Mouse (Mus musculus) layer of hippocampus, adult 8-10 months (tissue): ENCODE results near the gene Snx29. TPM values are rescaled to one million over a fixed set of nuclear protein-coding genes. Genes with fewer than 3 reads are reported as not detected.
"Not testable (repeated sequence)": the region's sequence is repeated elsewhere in the genome, so short reads cannot be mapped to it uniquely, and the experiment has no call there.

Experiments used
- DNase-seq, 2 experiments: peaks; one replicate each; pipeline ENCODE4 v3.0.0; 2022; ENCODE audit warnings: low spot score in 2 of 2
- total RNA-seq, 4 experiments: library from RNA; stranded (reverse); gene quantifications; 2 replicates each; pipeline ENCODE4 v1.2.4; 2022

Gene Snx29
- 10 to 100 TPM; 23.8 to 32.9 (median 29.4) TPM for total RNA-seq

DNA sequence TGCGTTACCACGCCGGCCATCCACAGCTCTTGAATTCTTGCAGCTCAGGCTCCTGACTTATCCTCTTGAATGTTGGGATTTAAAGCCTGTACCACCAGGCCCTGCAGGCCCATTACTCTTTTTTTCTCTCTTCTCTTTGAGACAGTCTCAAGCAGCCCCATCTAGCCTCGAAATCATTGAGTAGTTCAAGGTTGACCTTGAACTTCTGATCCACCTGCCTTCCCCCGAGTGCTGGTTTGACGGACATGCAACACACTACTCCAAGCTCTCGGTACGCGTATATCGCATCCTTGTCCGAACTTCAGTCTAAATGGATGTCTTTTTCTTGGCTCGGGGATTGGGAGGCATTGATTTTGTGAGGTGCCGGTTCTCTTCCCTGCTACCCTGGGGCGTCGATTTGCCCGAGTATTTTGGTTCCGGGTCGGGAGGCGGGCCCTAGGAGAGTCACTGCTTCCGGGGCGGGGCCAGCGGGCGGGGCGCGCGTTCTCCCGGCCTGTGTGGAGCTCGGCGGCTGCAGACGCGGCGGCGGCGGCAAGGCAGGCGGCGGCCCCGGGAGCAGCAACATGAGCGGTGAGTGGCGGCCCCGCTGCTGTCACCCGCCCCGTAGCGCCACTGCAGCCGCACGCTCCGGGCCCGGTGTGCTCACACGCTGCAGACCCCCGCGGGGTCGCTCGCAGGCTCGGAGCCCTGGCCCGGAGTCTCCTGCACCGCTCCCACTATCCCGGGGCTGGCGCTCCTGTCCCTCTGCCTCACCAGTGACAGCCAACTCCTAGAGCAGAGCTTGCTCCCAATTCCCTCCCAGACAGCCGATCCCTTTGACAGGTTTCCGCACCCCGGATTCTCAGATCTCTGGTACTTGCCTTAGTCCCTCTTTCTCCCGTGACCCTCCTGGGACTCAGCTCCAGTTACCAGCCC is at the start of gene Snx29:
Gene Snx29, plus strand, starts transcription at position 500 of the 915 bp plus-strand sequence.
- peak; percentile 94 to 96 for DNase-seq

DNA sequence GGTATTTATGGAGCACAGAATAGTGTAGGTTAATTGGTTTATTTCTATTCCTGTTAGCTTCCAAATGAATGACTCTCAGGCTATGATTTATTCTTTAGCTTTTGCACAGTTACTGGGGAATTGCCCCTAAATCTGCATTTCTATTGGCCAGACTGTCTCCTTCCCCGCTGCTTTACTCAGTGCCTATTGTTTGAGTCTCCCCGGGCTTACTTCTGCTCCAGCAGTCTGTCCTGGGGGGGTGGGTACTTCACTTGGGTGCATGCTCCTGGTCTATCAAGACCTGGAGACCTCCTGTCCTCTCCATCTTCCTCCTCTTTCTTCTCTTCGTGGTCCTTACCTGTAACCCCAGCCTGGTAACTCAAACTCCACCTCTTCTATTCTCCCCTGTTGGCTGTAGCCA is 45.8 kb upstream of the Snx29 start:
- no peak for DNase-seq

GRCm38 (mm10) chr16:11278778-11279177 is 43.9 kb upstream of the Snx29 start:
- no peak for DNase-seq

DNA sequence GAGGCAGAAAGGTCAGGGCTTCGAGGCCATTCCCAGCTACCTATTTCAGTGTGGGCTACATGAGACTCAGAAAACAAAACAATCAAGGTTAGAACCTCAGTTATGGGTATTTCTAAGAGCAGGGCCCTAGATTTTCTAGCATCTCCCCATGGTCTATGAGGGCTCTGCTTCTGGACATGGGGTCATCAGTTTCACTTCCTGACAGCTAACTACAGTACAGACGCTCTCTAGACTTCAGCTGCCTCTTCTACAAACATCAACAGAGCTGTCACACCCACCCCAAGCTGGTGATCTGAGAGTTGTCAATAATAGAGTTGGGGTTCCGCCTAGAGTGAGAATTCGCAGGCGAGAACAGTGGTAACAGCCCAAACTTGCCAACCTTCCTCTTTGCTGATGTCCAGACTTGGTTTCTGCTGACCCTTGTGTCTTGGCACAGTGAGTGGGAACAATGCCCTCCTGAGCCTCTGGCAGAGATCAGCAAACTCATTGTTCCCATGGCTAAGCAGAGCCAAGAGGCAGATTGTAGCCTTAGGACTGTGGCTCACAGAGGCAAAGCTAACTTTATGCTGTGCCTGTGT is 40.0 kb upstream of the Snx29 start:
- peak; percentile 13 to 23 for DNase-seq

DNA sequence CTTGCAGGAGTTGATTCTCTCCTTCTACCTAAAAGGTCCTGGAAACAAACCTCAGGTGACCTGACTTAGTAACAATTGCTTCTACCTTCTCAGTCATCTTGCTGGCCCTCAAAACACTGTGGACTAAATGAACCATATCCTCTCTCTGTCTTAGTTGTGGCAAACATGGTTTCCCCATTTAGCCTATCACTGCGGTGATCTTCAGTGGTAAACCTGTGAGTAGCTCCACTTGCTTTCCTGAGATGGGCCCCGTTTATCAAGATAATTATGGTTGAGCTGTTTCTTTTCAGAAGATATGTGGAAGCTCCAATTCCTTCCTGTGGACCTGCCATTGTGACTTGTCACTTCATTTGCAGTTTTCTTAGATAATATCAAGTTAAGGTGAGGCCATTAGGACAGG is 37.8 kb upstream of the Snx29 start:
- no peak for DNase-seq

- no peak for DNase-seq
Measured at GRCm38 (mm10) chr16:11285949-11286348, 36.8 kb upstream of the Snx29 start.

- not testable (repeated sequence) for DNase-seq
Measured at GRCm38 (mm10) chr16:11288873-11289272, 33.8 kb upstream of the Snx29 start.

DNA sequence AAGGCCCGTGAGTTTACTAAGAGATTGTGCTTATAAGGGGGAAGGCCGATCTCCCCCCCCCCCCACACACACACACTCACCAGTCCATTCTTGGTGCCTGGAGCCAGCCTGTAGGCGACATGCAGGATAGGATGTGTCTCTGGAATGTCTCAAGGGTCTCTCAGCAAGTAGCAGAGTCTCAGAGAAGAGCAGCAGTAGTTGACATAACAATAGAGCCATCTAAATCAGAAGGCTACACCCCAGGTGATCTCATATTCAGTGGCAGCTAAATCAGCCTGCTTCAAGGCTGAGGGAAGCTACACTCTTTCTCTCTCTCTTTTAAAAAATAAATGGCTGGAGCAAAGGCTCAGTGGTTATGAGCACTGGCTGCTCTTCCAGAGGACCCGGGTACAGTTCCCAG is 27.1 kb upstream of the Snx29 start:
- not testable (repeated sequence) for DNase-seq

- not testable (repeated sequence) for DNase-seq
Measured at GRCm38 (mm10) chr16:11297700-11298099, 25.0 kb upstream of the Snx29 start.

- no peak for DNase-seq
Measured at GRCm38 (mm10) chr16:11303741-11304140, 19.0 kb upstream of the Snx29 start.

DNA sequence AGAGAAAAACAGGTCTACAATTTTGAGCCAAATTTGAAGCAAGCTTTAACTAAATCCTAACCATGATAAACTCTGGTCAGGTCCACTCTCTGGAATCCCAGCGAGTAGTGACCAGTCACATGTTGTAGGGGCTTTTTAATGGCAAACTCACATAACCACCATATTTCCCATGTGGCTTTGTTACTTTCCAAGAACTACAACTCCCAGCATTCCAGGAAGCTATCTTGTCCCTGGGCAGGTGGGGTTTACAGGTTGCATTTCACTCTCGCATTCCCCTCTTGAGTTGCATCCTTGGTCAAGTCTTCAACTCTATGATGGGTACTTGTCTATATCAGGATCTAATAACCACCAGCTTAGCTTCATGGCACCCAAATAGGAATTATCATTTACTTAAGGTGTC is 17.2 kb upstream of the Snx29 start:
- no peak for DNase-seq

DNA sequence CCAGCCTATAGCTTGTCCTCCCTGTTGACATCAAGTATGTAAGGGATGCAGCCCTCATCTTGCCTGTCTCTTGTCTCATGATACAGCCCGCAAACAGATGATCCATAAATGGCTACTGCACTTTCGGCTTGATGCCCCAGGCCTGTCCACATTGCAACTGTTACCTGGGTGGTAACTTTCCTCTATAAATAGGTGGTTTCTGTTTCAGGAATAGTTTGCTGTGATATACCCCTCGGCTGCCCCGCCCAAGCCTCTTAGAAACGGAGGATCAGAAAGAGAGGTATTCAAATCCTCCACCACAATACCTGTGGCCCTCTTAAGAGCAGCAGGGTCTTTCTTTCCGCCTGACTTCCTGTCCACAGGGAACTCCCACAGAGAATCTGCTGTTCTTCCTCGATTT is 9.2 kb upstream of the Snx29 start, which contains the start of gene Tnfrsf17:
Gene Tnfrsf17, plus strand, starts transcription at position 301 of the 400 bp plus-strand sequence.
- no peak for DNase-seq

GRCm38 (mm10) chr16:11315786-11316320 is 6.9 kb upstream of the Snx29 start:
- DNase-seq = no peak

DNA sequence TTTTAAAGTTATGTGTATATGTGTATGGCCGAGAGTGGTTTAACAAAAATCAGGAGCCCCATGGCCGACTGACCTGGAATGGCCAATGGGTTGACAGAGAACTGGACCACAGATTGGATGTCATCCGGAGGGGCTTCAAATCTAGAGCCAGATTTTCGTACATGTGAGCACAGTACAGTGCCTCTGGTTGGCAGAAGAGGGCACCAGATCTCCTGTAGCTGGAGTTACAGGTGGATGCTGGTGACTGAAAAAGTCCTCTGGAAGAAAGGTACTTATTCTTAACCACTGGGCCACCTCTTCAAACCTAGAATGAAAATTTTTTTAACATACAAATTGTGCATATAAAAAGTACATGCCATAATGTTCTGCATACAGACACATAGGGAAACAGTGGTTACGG is 6.0 kb upstream of the Snx29 start:
- no peak for DNase-seq

DNA sequence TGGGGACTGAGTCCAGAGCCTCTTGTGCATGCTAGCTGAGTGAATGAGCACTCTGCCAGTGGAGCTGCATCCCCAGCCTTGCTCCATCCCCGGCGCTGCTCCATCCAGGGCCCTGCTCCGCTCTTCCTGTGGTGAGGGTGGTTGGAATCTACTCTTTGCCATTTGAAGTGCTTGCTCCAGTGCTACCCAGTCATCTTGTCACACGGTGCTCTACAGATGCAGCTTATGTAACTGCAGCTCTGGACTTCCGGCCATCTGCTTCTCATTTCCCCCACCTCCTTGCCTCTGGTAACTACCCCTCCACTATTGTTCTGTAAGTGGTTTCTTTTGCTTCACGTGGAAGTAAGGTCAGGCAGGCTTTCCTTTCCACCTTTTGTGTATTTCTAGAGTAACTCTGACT is 5.4 kb upstream of the Snx29 start:
- DNase-seq = no peak

DNA sequence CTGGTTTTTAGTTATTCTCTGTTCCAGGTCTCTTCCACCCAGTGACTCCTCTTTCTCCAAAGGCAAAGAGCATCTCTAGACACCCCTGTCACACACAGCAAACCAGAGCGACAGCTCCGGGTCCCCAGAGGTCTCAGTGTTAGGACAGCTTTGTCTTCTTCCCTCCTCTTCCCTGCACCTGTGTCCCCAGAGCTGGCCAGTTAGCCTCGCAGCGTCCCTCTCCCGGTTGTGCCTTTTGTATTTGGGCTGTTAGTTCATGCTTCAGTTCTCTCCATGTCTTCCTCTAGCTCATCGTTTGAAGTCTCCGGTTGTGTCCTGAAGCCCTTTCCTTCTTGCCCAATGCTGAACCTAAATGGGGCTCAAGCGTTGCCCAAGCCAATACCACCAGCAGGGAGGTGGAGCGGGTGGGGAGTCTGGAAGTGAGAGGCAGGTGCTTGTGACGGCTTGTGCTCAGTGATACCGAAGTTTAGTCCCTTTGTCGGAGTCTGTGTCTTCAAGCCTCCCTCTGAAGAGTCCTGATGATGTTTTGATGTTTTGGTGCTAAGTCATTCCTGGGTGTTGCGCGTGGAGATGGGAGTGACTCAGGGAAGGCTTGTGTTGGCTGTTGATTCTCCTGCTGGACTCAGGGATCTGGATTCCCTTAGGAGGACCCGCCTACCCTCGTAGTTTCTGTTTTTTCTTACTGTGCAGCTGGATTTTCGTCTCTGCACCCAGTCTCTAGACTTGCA is 780 bp downstream of the Snx29 start:
- no peak for DNase-seq

- no peak for DNase-seq
Measured at GRCm38 (mm10) chr16:11330081-11330800, 7.5 kb downstream of the Snx29 start.

GRCm38 (mm10) chr16:11331030-11331429 is 8.3 kb downstream of the Snx29 start:
- no peak for DNase-seq

GRCm38 (mm10) chr16:11343292-11343815 is 20.6 kb downstream of the Snx29 start:
- DNase-seq = no peak

- DNase-seq = no peak
Measured at GRCm38 (mm10) chr16:11351903-11352302, 29.2 kb downstream of the Snx29 start.

DNA sequence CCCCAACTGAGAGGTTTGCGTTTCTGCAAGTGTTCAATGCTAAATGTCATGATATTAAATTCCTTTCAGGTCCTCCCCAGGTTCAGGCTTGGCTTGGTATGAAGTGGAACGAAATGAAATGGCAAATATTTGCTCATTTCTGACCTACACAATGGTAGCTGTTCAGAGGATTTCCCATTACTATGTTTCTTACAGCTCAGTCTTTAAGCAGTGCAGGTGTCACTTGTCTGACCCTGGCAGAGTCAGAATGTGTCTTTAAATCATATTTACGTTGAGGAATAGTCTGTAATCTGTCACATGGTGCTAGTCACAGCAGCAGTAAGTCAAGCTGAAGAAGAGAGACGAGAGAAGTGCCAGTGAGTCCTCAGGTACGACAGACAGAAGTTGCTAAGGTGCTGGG is 36.5 kb downstream of the Snx29 start:
- no peak for DNase-seq
